Mouse (Mus musculus): Measurements from ENCODE around the gene Sgca. TPM values are rescaled to one million over a fixed set of nuclear protein-coding genes. Genes with fewer than 3 reads are reported as not detected.
"Not testable (repeated sequence)": the region's sequence is repeated elsewhere in the genome, so short reads cannot be mapped to it uniquely, and the experiment has no call there.

Gene Sgca
- 6.5 and 6.9 TPM in 2 replicates for polyA plus RNA-seq (2012; ENCODE audit: insufficient read depth, insufficient read length, missing spikeins)

DNA sequence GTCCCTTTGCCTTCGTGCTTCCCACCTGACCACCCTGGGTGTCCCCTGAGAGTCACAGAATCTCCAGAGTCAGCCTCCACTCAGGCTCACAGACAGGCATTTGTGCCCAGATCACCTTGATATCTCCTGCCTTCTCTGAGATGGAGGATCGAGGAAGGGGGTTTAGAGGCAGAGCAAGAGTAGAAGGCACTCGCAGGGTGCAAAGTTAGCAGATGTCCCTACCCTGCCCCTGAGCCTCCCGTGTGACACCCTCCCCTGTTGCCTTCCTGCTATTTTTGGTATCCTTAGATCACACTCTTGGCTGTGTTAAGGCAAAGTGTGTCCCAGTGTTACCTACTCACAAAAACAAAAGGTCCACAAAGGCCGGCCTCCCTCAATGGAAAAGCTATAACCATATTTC, at the start of gene Sgca:
Gene Sgca, minus strand, starts transcription at position 129 of the 400 bp plus-strand sequence.
- no peak within 1 kb of the TSS for H3K27ac ChIP-seq (replicated peaks; ENCODE audit: low read depth, low read length)
- no peak within 1 kb of the TSS for H3K4me3 ChIP-seq (ENCODE audit: insufficient read depth, low read depth, low read length)
- H3K4me1 ChIP-seq (ENCODE audit: control insufficient read depth, insufficient read depth, insufficient read length, low read length), result no peaks in the 10 kb centered on the region

DNA sequence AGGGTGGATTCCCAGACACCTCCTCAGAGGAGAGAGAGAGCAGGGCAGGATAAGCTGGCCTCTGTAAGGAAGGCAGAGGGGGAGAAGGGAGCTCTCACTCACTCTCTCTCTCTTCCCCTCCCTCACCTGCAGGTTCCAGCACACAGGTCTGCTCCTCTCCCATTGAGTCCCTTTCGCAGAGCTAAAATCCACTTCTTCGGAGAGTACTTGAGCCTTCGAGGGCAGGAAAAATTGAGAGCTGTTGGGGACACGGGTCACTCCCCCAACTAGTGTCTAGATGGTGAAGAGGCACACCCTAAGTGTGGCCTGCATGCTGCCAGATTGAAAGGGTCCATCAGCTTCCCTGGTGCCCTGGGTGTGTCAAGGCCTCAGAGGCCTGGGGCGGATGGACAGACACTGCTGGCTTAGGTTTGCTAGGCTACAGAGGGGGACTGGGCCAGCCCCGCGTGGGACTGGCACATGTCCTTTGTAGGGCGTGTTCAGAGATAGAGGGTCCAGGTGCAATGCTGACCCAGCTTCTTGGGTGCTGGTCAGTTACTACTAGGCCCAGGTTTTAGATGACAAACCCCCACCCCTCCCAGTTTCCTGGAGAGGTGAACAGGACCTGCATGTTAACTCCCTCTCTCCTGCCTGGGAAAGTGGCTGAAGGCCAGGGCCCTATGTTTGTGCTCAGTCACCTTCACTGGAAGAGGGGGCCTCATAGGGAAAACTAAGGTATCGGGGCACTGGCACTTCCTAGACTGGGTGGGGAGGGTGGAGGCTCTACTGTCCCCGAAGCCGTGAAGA, 49.3 kb upstream of the Sgca start:
- no peaks in the 10 kb centered on the region for H3K4me1 ChIP-seq (ENCODE audit: control insufficient read depth, insufficient read depth, insufficient read length, low read length)
- no peak overlapping the region for H3K27ac ChIP-seq (replicated peaks; ENCODE audit: low read depth, low read length)
- no peak overlapping the region for H3K4me3 ChIP-seq (ENCODE audit: insufficient read depth, low read depth, low read length)

DNA sequence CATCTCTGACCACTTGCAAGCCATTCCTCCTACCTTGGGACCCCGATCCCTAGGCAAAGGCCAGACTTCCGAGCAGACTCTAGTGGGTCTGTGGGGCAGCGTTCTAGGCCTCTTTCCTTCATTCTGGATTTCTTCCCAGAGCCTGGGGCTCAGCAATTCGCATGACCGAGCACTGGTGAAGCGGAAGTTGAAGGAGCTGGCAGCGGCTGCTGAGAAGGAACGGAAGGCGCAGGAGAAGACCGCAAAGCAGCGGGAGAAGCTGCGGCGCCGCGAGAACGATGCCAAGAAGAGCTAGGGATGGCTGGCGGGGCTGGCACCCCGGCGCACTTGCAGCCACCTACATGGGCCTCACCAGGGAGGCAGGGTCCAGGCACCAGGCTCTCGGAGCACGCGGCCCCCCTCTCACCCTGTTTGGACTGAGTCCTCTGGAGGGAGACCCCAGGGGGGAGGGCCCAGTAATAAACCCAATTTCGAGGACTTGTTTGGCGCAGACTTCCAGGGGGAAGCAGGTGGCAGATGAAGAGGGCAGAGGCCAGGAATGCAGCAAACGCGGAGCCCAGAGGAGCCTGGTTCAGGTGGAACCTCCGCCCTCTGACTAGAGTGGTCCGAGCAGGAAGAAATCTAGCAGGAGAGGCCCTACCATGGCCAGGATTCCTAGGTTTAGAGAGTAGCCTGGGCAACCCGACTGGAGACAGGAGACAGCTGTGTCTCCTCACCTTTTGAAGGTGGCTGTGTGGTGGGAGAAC, 48.5 kb upstream of the Sgca start:
- no peak overlapping the region for H3K27ac ChIP-seq (replicated peaks; ENCODE audit: low read depth, low read length)

DNA sequence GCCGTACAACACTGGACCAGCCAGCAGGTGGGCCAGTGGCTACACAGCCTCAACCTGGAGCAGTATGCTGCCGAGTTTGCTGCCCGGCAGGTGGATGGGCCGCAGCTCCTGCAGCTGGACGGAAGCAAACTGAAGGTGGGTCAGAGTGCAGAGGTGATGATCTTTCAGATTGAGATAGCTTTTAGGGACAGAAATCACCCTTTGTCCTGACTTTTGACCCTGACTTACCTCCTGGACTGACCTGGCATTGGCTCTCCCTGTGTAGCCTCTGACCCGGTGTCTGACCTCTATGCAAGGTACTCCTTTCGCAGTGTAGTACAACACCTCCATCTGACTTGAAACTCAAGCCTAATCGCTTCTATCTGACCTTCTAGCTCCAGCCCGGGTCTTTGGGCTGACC, 47.4 kb upstream of the Sgca start:
- H3K4me1 ChIP-seq (ENCODE audit: control insufficient read depth, insufficient read depth, insufficient read length, low read length), result no peaks in the 10 kb centered on the region
- H3K27ac ChIP-seq (replicated peaks; ENCODE audit: low read depth, low read length), result no peak overlapping the region
- no peak overlapping the region for H3K4me3 ChIP-seq (ENCODE audit: insufficient read depth, low read depth, low read length)

More for the DNA sequence above, 48.5 kb upstream of the Sgca start:
- Histone ChIP-seq H3K4me1 (ENCODE audit: control insufficient read depth, insufficient read depth, insufficient read length, low read length) (no peaks in the 10 kb centered on the region), H3K4me3 (ENCODE audit: insufficient read depth, low read depth, low read length) (no peak overlapping the region)

DNA sequence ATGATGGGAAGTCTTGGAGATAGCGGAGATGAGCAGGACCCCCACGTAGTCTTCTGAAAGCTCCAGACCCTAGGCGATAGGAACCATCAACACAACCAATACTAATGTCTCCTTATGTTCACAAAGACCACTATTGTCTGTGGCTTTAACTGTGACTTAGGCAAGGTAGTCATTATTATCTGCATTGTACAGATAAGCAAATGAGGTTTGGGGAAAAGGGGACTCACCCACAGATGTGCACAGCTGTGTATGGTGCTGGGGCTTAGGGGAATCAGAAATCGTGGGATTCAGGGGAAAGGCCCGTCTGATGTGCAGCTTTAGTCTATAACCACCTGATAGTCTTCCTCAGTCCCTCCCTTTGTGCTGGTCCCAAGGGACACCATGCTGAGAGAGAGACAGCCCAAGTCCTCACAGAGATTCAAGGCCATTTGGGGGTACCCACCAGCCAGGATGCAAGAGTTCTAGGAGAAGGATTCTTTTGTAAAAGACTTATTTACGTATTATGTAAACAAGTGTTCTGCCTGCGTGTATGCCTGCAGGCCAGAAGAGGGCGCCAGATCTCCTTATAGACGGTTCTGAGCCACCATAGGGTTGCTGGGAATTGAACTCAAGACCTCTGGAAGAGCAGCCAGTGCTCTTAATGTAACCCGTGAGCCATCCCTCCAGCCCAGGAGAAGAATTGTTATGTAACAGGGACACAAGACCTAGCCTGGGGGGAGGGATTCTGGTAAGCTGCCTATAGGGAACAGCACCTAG, 46.3 kb upstream of the Sgca start:
- Histone ChIP-seq H3K27ac (replicated peaks; ENCODE audit: low read depth, low read length) (no peak overlapping the region), H3K4me3 (ENCODE audit: insufficient read depth, low read depth, low read length) (no peak overlapping the region)

DNA sequence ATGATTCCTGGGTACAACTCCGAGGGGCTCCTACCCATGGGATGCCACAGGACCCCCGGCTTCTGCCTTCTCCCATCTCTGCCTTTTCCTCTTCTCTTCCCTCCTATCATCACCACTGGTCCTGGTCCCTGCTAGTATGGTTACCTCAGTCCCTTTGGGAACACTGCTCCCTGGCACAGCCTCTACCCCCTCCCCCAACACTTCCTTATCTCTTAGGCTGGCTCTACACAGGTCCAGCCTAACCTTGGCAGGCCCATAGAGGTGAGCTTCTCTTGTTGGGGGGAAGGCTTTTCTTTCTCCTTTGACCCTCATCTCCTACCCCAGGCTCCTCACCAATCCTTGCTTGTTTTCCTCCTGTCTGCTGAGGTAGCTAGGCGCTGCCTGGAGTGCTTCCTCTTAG, 39.4 kb upstream of the Sgca start:
- Histone ChIP-seq H3K4me3 (ENCODE audit: insufficient read depth, low read depth, low read length) (no peak overlapping the region), H3K4me1 (ENCODE audit: control insufficient read depth, insufficient read depth, insufficient read length, low read length) (no peaks in the 10 kb centered on the region), H3K27ac (replicated peaks; ENCODE audit: low read depth, low read length) (no peak overlapping the region)

More for the DNA sequence above, 46.3 kb upstream of the Sgca start:
- H3K4me1 ChIP-seq (ENCODE audit: control insufficient read depth, insufficient read depth, insufficient read length, low read length), result no peaks in the 10 kb centered on the region

DNA sequence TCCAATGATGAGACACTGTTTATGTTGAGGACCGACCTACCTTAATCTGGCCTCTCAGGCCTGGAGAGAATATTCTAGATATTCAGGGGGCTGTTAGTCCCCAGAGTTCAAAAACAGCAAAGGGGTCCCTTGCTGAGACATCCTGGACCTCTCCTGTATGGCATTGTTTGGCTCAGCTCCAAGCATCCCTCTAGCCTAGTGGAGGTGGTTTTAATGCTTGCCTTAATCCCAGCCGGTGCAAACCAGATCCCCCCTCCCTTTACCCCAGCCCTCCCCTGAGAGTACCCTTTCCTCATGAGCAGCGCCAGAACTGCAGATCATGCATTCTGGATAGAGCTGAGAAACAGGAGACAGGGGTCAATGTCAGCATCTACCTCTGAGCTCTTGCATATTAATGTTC, 36.4 kb upstream of the Sgca start:
- H3K4me3 ChIP-seq (ENCODE audit: insufficient read depth, low read depth, low read length), result no peak overlapping the region
- H3K4me1 ChIP-seq (ENCODE audit: control insufficient read depth, insufficient read depth, insufficient read length, low read length), result peaks cover 7% of the 10 kb centered on the region; the same call in 1 of the 2 replicates
- no peak overlapping the region for H3K27ac ChIP-seq (replicated peaks; ENCODE audit: low read depth, low read length)

GRCm38 (mm10) chr11:95012075-95012474, 35.9 kb upstream of the Sgca start:
- H3K4me3 ChIP-seq (ENCODE audit: insufficient read depth, low read depth, low read length), result no peak overlapping the region
- no peak overlapping the region for H3K27ac ChIP-seq (replicated peaks; ENCODE audit: low read depth, low read length)
- H3K4me1 ChIP-seq (ENCODE audit: control insufficient read depth, insufficient read depth, insufficient read length, low read length), result peaks cover 7% of the 10 kb centered on the region; the same call in 1 of the 2 replicates

- no peak overlapping the region for H3K27ac ChIP-seq (replicated peaks; ENCODE audit: low read depth, low read length)
- no peak overlapping the region for H3K4me3 ChIP-seq (ENCODE audit: insufficient read depth, low read depth, low read length)
Measured at GRCm38 (mm10) chr11:95011416-95011815, 35.3 kb upstream of the Sgca start.

GRCm38 (mm10) chr11:95010841-95011403, 34.8 kb upstream of the Sgca start:
- peaks cover 13% of the 10 kb centered on the region; the same call in 1 of the 2 replicates for H3K4me1 ChIP-seq (ENCODE audit: control insufficient read depth, insufficient read depth, insufficient read length, low read length)
- not testable (repeated sequence) for H3K4me3 ChIP-seq (ENCODE audit: insufficient read depth, low read depth, low read length); H3K27ac ChIP-seq (replicated peaks; ENCODE audit: low read depth, low read length)

More at GRCm38 (mm10) chr11:95011416-95011815, 35.3 kb upstream of the Sgca start:
- H3K4me1 ChIP-seq (ENCODE audit: control insufficient read depth, insufficient read depth, insufficient read length, low read length), result peaks cover 10% of the 10 kb centered on the region; the same call in 1 of the 2 replicates

- Histone ChIP-seq H3K4me1 (ENCODE audit: control insufficient read depth, insufficient read depth, insufficient read length, low read length) (peaks cover 13% of the 10 kb centered on the region; the same call in 1 of the 2 replicates), H3K27ac (replicated peaks; ENCODE audit: low read depth, low read length) (no peak overlapping the region), H3K4me3 (ENCODE audit: insufficient read depth, low read depth, low read length) (peak overlapping the region; percentile 48)
Measured at GRCm38 (mm10) chr11:95010141-95010739, 34.1 kb upstream of the Sgca start.

DNA sequence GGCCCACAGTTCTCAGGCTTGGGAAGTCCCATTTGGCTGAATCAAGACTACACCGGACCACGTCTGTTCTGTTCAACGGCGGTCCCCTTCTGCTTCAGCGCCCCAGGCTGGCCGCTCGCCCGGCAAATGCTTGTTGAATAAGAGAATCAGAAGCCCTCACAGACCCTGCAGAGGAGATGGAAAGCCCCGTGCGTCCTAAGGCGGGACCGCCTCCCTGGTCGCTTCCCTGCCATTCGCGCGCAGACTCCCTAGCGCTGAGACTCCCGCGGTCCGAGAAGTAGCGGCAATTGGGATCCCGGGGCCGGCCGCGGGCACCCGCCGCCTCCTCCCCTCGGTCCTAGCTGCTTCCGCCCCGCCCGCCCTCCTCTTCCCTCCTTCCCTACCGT, 33.5 kb upstream of the Sgca start, which contains the start of gene Samd14:
Gene Samd14, plus strand, starts transcription at position 251 of the 386 bp plus-strand sequence.
- Histone ChIP-seq H3K27ac (replicated peaks; ENCODE audit: low read depth, low read length) (no peak within 1 kb of the TSS), H3K4me1 (ENCODE audit: control insufficient read depth, insufficient read depth, insufficient read length, low read length) (peaks cover 13% of the 10 kb centered on the region; the same call in 1 of the 2 replicates), H3K4me3 (ENCODE audit: insufficient read depth, low read depth, low read length) (peak within 1 kb of the TSS; percentile 67)

DNA sequence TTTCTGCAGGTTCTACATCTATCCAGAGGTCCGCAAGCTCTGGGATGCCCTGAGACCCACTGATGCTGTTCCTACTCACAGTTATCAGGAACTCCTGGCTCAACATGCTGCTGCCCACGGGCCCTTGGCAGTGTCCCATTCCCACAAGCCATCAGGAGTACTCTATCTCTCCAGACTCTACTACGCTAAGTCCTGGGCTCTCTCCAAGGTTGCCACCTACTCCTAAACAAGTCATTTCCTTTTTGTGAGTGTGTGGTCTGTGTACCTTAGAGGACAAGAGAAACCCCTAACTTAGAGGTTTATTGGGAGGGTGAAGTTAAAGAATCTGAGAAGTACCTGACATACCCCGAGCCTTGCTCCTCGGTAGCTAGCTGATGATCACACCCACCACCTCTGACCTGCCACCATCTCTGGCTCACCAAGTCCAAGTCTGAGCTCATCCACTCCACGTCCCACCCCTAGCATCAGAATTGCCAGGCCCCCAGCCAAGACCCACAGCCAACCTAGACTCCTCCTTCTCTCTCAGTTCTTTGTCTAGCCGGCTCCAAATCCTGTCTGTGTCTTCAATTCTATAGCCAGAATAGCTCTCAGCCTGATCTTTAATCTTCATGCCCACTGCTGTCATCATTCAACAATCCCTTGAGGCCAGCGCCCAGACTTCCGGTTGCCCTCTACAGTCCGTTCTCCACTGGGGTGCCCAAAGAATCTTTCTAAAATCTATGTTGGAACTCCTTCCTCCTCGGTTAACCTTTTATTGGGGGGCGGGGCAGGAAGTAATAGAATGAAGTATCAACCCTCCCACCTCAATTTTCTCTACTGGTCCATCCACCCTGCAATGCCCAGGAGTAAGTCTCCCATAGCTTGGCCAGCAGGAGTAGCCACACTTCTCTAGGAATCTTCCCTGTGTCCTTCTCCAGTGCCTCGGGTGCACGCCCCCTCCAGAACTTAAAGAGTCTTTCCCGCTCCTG, 32.8 kb upstream of the Sgca start:
- H3K4me1 ChIP-seq (ENCODE audit: control insufficient read depth, insufficient read depth, insufficient read length, low read length), result peaks cover 13% of the 10 kb centered on the region; the same call in 1 of the 2 replicates
- H3K27ac ChIP-seq (replicated peaks; ENCODE audit: low read depth, low read length), result no peak overlapping the region
- H3K4me3 ChIP-seq (ENCODE audit: insufficient read depth, low read depth, low read length), result peak overlapping the region; percentile 67
